Mouse (Mus musculus): Measurements from ENCODE around the gene Ccdc86.
A peak's percentile ranks its signal among the peaks of the same experiment; 100 is the strongest.

Ccdc86 gene

GRCm38 (mm10) chr19:10904927-10905727, 43.9 kb downstream of the Ccdc86 start:
- peak in 1 of 2 experiments; percentile 52 for DNase-seq

DNA sequence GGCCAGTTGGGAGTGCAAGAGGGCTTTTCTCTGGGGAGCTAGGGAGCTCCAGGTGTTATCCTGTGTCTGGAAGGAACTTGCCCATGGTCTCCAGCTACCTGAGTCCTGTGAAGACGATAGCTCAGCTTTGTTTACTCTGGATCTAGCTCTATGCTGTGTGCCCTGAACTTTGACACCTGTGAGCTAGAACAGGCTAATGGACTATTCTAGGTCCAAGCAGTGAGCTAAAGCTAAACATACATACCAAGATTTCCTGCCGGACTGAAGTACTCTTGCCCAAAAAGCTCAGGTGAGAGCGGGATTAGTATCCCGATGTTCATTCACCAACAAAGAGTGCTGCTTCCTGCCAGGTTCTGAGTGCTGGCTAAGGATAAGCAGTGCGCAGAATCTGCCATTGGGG, 44.6 kb downstream of the Ccdc86 start:
- DNase-seq, result no peak

GRCm38 (mm10) chr19:10901046-10901445, 48.0 kb downstream of the Ccdc86 start:
- no peak for DNase-seq

DNA sequence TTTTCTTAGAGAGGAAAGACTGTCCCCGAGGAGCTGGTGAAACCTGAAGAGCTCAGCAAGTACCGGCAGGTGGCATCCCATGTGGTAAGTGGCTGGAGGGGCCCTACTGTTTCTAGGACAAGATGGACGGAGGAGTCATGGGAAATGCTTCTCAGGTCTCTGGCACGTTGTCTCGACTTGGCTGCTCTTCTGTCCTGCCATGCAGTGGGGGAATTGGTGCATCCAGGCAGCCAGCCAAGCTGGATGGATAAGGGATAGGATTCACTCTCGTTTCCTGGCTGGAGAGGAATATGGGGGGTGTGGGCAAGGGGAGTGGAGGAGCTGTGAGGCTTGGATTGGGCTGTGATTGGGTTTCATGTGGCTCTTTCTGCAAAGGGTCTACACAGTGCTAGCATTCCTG, 48.8 kb downstream of the Ccdc86 start:
- DNase-seq, result no peak

DNA sequence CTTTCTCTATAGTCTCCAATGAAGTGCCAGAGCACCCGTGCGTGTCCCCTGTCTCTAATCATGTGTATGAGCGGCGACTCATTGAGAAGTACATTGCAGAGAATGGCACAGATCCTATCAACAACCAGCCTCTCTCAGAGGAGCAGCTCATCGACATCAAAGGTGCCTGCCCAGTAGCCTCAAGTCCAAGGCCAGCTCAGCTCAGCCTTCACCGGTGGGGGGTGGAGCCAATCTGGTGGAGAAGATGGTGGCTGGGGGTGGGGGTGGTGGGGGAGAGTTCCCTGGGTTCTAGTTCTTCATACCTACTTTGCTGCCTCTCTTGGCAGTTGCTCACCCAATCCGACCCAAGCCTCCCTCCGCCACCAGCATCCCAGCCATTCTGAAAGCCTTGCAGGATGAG, 51.6 kb downstream of the Ccdc86 start:
- DNase-seq, result no peak

- no peak for DNase-seq
Observed at GRCm38 (mm10) chr19:10896849-10897248, 52.2 kb downstream of the Ccdc86 start.

GRCm38 (mm10) chr19:10895708-10896107, 53.4 kb downstream of the Ccdc86 start:
- peak in 1 of 2 experiments; percentile 32 for DNase-seq

- DNase-seq, result peak; percentile 98 to 99
Observed at GRCm38 (mm10) chr19:10895016-10895528, 54.0 kb downstream of the Ccdc86 start, which contains the start of gene Prpf19. Gene Prpf19 (plus strand): TSS chr19:10895231.

DNA sequence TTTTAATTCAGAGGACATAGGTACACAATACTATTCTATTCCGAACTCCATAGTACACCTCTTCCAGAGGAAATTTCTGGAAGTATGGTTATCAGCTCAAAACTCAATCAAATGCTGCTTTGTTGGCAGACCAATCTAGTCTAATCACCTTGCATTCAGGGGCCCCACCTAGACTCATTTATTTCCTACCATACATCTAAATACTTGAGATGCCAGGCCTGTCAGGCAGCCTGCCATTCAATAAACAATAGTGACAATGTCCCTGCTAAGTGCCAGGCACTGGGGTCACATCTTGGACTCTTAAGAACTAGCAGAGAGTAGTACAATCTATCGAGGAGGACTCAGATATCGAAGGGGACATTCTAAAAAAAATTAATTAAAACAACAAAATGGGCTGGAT, 56.9 kb downstream of the Ccdc86 start:
- no peak for DNase-seq

All from cerebellum, adult 18-20 months (tissue).